Mouse (Mus musculus): ENCODE data around the gene Scnn1a. TPM values are rescaled to one million over a fixed set of nuclear protein-coding genes. Genes with fewer than 3 reads are reported as not detected.

The Scnn1a gene
- polyA plus RNA-seq, 2 experiments: 1.9 to 2.5 TPM

DNA sequence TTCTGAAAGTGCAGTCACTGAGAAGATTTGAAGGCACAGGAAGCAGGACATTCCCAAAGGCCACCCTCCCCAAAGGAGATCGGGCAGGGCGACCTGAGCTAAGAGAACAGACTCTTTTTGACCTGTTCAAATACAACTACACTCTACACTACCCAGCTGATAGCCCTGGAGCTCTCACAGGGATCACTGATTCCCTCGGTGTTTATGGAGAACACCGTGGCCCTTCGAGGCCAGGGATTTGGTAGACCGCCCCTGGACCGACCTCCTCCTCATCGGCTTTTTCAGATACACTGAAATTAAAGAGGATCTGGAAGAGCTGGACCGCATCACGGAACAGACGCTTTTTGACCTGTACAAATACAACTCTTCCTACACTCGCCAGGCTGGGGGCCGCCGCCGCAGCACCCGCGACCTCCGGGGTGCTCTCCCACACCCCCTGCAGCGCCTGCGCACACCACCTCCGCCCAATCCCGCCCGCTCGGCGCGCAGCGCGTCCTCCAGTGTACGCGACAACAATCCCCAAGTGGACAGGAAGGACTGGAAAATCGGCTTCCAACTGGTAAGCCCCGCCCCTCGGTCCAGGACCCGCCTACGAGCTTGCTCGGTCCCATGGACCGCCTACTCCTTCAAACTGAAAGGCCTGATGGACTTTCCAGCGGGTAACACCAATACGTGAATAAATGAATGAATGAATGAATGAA is 10.3 kb downstream of the Scnn1a start:
- 2% methylated on average over 39 of the region's 39 CpGs for WGBS
- TF ChIP-seq POLR2A (IDR thresholded peaks at IDR 0.05; ENCODE audit: borderline replicate concordance, extremely low read depth, insufficient read depth, insufficient read length): peak; percentile 52; the same call in 1 of the 2 replicates
- H3K27me3 ChIP-seq (ENCODE audit: control insufficient read depth, insufficient read depth, low read length): no peaks in the 10 kb centered on the region
- ATAC-seq (ENCODE audit: low FRiP score, low read depth) (peak; percentile 83), DNase-seq (ENCODE audit: low spot score) (peak; percentile 91)
- H3K4me2 ChIP-seq (replicated peaks; ENCODE audit: low read depth, low read length, severe bottlenecking): peak overlapping the region; percentile 87
- peak overlapping the region; percentile 57 for H3K4me3 ChIP-seq (replicated peaks; ENCODE audit: low read length)
- peaks cover 8% of the 10 kb centered on the region for H3K4me1 ChIP-seq (ENCODE audit: control insufficient read depth, insufficient read depth, low read length)
- H3K9me3 ChIP-seq (ENCODE audit: control insufficient read depth, low read length): no peaks in the 10 kb centered on the region
- H3K9ac ChIP-seq (ENCODE audit: low read depth, low read length, severe bottlenecking): peak overlapping the region; percentile 57
- no peak overlapping the region for H3K27ac ChIP-seq (replicated peaks; ENCODE audit: low read depth, low read length)
- H3K36me3 ChIP-seq (ENCODE audit: control insufficient read depth, insufficient read depth, low read length): no peaks in the 10 kb centered on the region

DNA sequence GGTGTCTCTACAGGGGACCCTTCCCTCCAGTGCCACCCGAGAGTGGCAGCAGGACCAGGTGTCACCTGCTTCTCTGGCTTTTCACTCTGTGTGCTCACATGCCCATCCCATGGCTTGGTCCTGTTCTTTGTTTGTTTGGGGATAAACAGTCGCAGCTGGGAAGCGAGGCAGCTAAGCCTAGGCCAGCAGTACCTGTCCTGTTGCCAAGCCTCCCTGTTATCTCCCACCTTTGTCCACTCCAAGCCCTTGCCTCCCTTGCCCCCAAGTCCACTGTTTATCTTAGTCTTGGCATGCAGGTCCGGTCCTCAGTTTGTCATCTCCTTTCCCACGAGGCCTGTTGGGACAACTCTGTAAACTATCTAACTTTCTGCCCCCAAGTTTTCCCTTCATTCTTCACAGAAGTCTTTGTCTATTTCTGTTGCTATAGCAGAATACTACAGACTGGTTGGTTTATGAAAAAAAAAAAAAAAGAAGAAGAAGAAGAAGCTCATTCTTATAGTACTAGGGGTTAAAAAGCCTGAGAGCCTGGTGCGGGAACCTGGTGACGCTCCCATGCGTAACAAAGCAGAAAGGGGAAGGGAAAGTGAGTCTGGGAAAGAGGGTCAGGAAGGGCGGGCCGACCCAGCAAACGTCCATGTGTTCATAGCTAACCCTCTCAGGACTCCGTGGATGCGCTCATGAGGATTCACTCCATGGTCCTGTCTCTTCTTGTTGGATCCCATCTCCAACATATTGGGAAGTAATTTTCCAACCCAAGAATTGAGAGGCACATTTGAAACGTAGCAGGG is 12.8 kb downstream of the Scnn1a start:
- TF ChIP-seq POLR2A (IDR thresholded peaks at IDR 0.05; ENCODE audit: borderline replicate concordance, extremely low read depth, insufficient read depth, insufficient read length): no peak
- Histone ChIP-seq H3K27ac (replicated peaks; ENCODE audit: low read depth, low read length) (no peak overlapping the region), H3K9ac (ENCODE audit: low read depth, low read length, severe bottlenecking) (no peak overlapping the region), H3K4me2 (replicated peaks; ENCODE audit: low read depth, low read length, severe bottlenecking) (no peak overlapping the region), H3K36me3 (ENCODE audit: control insufficient read depth, insufficient read depth, low read length) (no peaks in the 10 kb centered on the region), H3K4me1 (ENCODE audit: control insufficient read depth, insufficient read depth, low read length) (peaks cover 8% of the 10 kb centered on the region), H3K27me3 (ENCODE audit: control insufficient read depth, insufficient read depth, low read length) (no peaks in the 10 kb centered on the region), H3K4me3 (replicated peaks; ENCODE audit: low read length) (no peak overlapping the region), H3K9me3 (ENCODE audit: control insufficient read depth, low read length) (no peaks in the 10 kb centered on the region)
- DNase-seq (ENCODE audit: low spot score) (no peak), ATAC-seq (ENCODE audit: low FRiP score, low read depth) (no peak)
- 77% methylated on average over 14 of the region's 14 CpGs for WGBS

DNA sequence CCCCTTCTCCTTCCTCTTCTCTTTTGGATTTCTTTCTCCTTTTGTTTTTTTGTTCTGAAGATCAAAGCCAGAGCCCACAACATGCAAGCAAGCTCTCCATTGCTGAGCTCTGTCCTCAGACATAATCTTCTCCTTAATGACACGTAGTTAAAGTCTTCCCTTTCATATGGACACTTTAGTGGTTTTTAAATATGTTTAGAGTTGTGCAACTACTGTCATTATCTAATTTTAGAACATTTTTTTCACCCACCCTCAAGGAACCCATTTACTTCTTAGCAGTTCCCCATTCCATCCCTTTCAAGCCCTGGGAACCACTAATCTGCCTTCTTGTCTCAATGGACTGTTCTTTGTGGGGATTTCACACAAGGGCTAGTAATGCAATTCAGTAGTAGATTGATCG is 13.9 kb downstream of the Scnn1a start:
- no peak overlapping the region for H3K4me2 ChIP-seq (replicated peaks; ENCODE audit: low read depth, low read length, severe bottlenecking)
- no peak for TF ChIP-seq POLR2A (IDR thresholded peaks at IDR 0.05; ENCODE audit: borderline replicate concordance, extremely low read depth, insufficient read depth, insufficient read length)
- no peak for DNase-seq (ENCODE audit: low spot score)
- no peaks in the 10 kb centered on the region for H3K9me3 ChIP-seq (ENCODE audit: control insufficient read depth, low read length)
- no peak for ATAC-seq (ENCODE audit: low FRiP score, low read depth)
- peaks cover 8% of the 10 kb centered on the region for H3K4me1 ChIP-seq (ENCODE audit: control insufficient read depth, insufficient read depth, low read length)
- no peak overlapping the region for H3K9ac ChIP-seq (ENCODE audit: low read depth, low read length, severe bottlenecking)
- H3K4me3 ChIP-seq (replicated peaks; ENCODE audit: low read length): no peak overlapping the region
- no peak overlapping the region for H3K27ac ChIP-seq (replicated peaks; ENCODE audit: low read depth, low read length)
- no peaks in the 10 kb centered on the region for H3K36me3 ChIP-seq (ENCODE audit: control insufficient read depth, insufficient read depth, low read length)
- no peaks in the 10 kb centered on the region for H3K27me3 ChIP-seq (ENCODE audit: control insufficient read depth, insufficient read depth, low read length)
- WGBS: 69% methylated on average over 2 of the region's 2 CpGs

GRCm38 (mm10) chr6:125338791-125339660 is 18.6 kb downstream of the Scnn1a start:
- peaks cover 3% of the 10 kb centered on the region for H3K4me1 ChIP-seq (ENCODE audit: control insufficient read depth, insufficient read depth, low read length)
- no peak overlapping the region for H3K9ac ChIP-seq (ENCODE audit: low read depth, low read length, severe bottlenecking)
- no peak overlapping the region for H3K27ac ChIP-seq (replicated peaks; ENCODE audit: low read depth, low read length)
- DNase-seq (ENCODE audit: low spot score): no peak
- H3K9me3 ChIP-seq (ENCODE audit: control insufficient read depth, low read length): no peaks in the 10 kb centered on the region
- ATAC-seq (ENCODE audit: low FRiP score, low read depth): no peak
- H3K4me2 ChIP-seq (replicated peaks; ENCODE audit: low read depth, low read length, severe bottlenecking): no peak overlapping the region
- H3K36me3 ChIP-seq (ENCODE audit: control insufficient read depth, insufficient read depth, low read length): no peaks in the 10 kb centered on the region
- no peaks in the 10 kb centered on the region for H3K27me3 ChIP-seq (ENCODE audit: control insufficient read depth, insufficient read depth, low read length)
- H3K4me3 ChIP-seq (replicated peaks; ENCODE audit: low read length): no peak overlapping the region
- no peak for TF ChIP-seq POLR2A (IDR thresholded peaks at IDR 0.05; ENCODE audit: borderline replicate concordance, extremely low read depth, insufficient read depth, insufficient read length)
- 75% methylated on average over 9 of the region's 9 CpGs for WGBS

DNA sequence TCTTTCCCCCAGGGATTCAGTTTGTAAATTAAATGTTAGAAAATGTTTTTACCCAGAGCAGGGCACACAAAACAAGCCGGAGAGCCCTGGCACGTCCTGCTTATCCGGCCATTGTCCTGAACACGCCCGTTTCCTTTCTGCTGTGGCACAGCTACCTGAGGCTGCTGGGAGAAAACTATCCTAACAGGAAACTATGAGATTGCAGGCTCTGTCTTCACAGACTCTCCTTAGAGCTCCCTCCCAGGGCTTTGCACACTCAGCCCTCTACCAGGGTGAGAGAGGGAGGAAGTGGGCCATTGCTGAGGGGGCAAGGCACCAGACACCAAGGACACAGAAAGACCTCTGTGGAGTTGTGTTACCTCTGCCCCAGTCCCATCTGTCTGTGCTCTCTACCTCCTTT is 19.8 kb downstream of the Scnn1a start:
- H3K9me3 ChIP-seq (ENCODE audit: control insufficient read depth, low read length): no peaks in the 10 kb centered on the region
- WGBS: 72% methylated on average over 5 of the region's 5 CpGs
- ATAC-seq (ENCODE audit: low FRiP score, low read depth) (no peak), DNase-seq (ENCODE audit: low spot score) (no peak)
- H3K4me1 ChIP-seq (ENCODE audit: control insufficient read depth, insufficient read depth, low read length): peaks cover 4% of the 10 kb centered on the region
- H3K4me2 ChIP-seq (replicated peaks; ENCODE audit: low read depth, low read length, severe bottlenecking): no peak overlapping the region
- H3K27ac ChIP-seq (replicated peaks; ENCODE audit: low read depth, low read length): no peak overlapping the region
- no peak overlapping the region for H3K4me3 ChIP-seq (replicated peaks; ENCODE audit: low read length)
- TF ChIP-seq POLR2A (IDR thresholded peaks at IDR 0.05; ENCODE audit: borderline replicate concordance, extremely low read depth, insufficient read depth, insufficient read length): no peak
- H3K9ac ChIP-seq (ENCODE audit: low read depth, low read length, severe bottlenecking): no peak overlapping the region
- H3K36me3 ChIP-seq (ENCODE audit: control insufficient read depth, insufficient read depth, low read length): no peaks in the 10 kb centered on the region
- H3K27me3 ChIP-seq (ENCODE audit: control insufficient read depth, insufficient read depth, low read length): no peaks in the 10 kb centered on the region
